In genomic region chr11:54353121-54353576, GRCm38 (mm10) we compare ENCODE assay signal across 13 mouse cellular contexts. TPM values are rescaled to one million over a fixed set of nuclear protein-coding genes. Genes with fewer than 3 reads are reported as not detected.
DNase-seq lines count a peak whose midpoint lies in the region; ATAC-seq and TF ChIP-seq lines count a peak whose summit lies in the region.
"Had no signal": no experiment of that assay in that cellular context is flagged by ENCODE, and none has a peak within 500 bp of the region (broad histone marks: within the 10 kb centered on the region; RNA-seq: fewer than 3 reads in every experiment).

No protein-coding gene starts in this region.

- H3K27ac ChIP-seq in heart, adult 2 months = peak overlapping the region; percentile 9; the same call in 1 of the 2 replicates
- H3K27ac ChIP-seq in midbrain, embryonic 12.5 days (replicated peaks) = peak overlapping the region; percentile 88
- no peak overlapping the region for H3K27ac ChIP-seq in intestine, postnatal 0 days (ENCODE audit: low read depth, low read length)
- H3K27ac ChIP-seq: heart, embryonic 13.5 days had no signal

- TF ChIP-seq CTCF in heart, adult 2 months (IDR thresholded peaks at IDR 0.05) = no peak
- no peak for TF ChIP-seq CTCF in intestine, postnatal 0 days (IDR thresholded peaks at IDR 0.05; ENCODE audit: low read depth)

- no peaks in the 10 kb centered on the region for H3K79me2 ChIP-seq in heart, adult 2 months (replicated peaks; ENCODE audit: control insufficient read depth, insufficient read depth, low read length)

- intact Hi-C loops in heart, adult 2 months (cut with DNase I) = loop anchor here (10.0 kb wide), 1 partner anchor 122 kb away; no protein-coding TSS in a partner anchor

- no peak for TF ChIP-seq EP300 in heart, adult 2 months (IDR thresholded peaks at IDR 0.05; ENCODE audit: insufficient read depth, low read depth, low read length)

- ATAC-seq in midbrain, embryonic 12.5 days (ENCODE audit: low FRiP score, low read depth) = peak; percentile 84
- ATAC-seq in megakaryocyte progenitor cell, adult 5-6 weeks (replicated peaks; ENCODE audit: poor library complexity) = no peak
- ATAC-seq in intestine, postnatal 0 days = no peak

- no peaks in the 10 kb centered on the region for H3K27me3 ChIP-seq in heart, adult 2 months (ENCODE audit: control insufficient read depth, insufficient read depth, low read length)
- no peaks in the 10 kb centered on the region for H3K27me3 ChIP-seq in midbrain, embryonic 12.5 days
- no peaks in the 10 kb centered on the region for H3K27me3 ChIP-seq in intestine, postnatal 0 days (replicated peaks; ENCODE audit: control insufficient read depth, insufficient read depth, low read length)
- H3K27me3 ChIP-seq: heart, embryonic 13.5 days had no signal

- no peak overlapping the region for H3K4me3 ChIP-seq in heart, adult 2 months
- H3K4me3 ChIP-seq in midbrain, embryonic 12.5 days = no peak overlapping the region
- H3K4me3 ChIP-seq in intestine, postnatal 0 days (ENCODE audit: low read depth, low read length) = no peak overlapping the region
- H3K4me3 ChIP-seq: heart, embryonic 13.5 days had no signal

- H3K9ac ChIP-seq in heart, adult 2 months (ENCODE audit: low read depth, low read length) = no peak overlapping the region
- no peak overlapping the region; the same call in 1 of the 2 replicates for H3K9ac ChIP-seq in midbrain, embryonic 12.5 days (replicated peaks)
- H3K9ac ChIP-seq in intestine, postnatal 0 days (ENCODE audit: low read depth, low read length) = no peak overlapping the region
- H3K9ac ChIP-seq: heart, embryonic 13.5 days had no signal

- no peaks in the 10 kb centered on the region for H3K36me3 ChIP-seq in heart, adult 2 months (ENCODE audit: control insufficient read depth, insufficient read depth, low read length)
- H3K36me3 ChIP-seq in midbrain, embryonic 12.5 days = 0 out of 2 replicates have a peak, but pooled peaks cover 8% of the 10 kb centered on the region
- no peaks in the 10 kb centered on the region for H3K36me3 ChIP-seq in intestine, postnatal 0 days (ENCODE audit: control insufficient read depth, insufficient read depth)
- H3K36me3 ChIP-seq: heart, embryonic 13.5 days had no signal

- no peaks in the 10 kb centered on the region for H3K4me1 ChIP-seq in heart, adult 2 months (ENCODE audit: control insufficient read depth, insufficient read depth, low read length)
- H3K4me1 ChIP-seq in midbrain, embryonic 12.5 days = peaks cover 22% of the 10 kb centered on the region
- H3K4me1 ChIP-seq in intestine, postnatal 0 days (replicated peaks; ENCODE audit: control insufficient read depth, insufficient read depth, low read length) = no peaks in the 10 kb centered on the region
- H3K4me1 ChIP-seq: heart, embryonic 13.5 days had no signal

- no peaks in the 10 kb centered on the region for H3K9me3 ChIP-seq in midbrain, embryonic 12.5 days
- H3K9me3 ChIP-seq in intestine, postnatal 0 days (ENCODE audit: control insufficient read depth) = no peaks in the 10 kb centered on the region

- H3K4me2 ChIP-seq in midbrain, embryonic 12.5 days (replicated peaks) = peak overlapping the region; percentile 39
- H3K4me2 ChIP-seq in intestine, postnatal 0 days (replicated peaks; ENCODE audit: low read depth) = no peak overlapping the region
- H3K4me2 ChIP-seq: heart, embryonic 13.5 days had no signal

- no peak for TF ChIP-seq POLR2A in heart, adult 2 months (IDR thresholded peaks at IDR 0.05; ENCODE audit: insufficient read depth, low read depth, low read length)

- no peak for DNase-seq in heart, adult 2 months
- no peak for DNase-seq in heart, adult 8-10 months (ENCODE audit: low spot score)
- peak; percentile 10 for DNase-seq in gastrocnemius, postnatal 10 days
- DNase-seq in urinary bladder, postnatal 36 days (ENCODE audit: low spot score in 2 of 2) = no peak
- DNase-seq in cerebellum, adult 11 months = no peak
- DNase-seq: kidney, adult 8-10 months had no signal

- WGBS in heart, adult 2 months = 57% methylated on average over 8 of the region's 8 CpGs
- 9% methylated on average over 8 of the region's 8 CpGs for WGBS in midbrain, embryonic 12.5 days
- WGBS in intestine, postnatal 0 days = 47% methylated on average over 8 of the region's 8 CpGs

RNA-seq across cellular contexts. Expression of gene Meikin, which starts 17.3 kb away (rescaled TPM):
- not detected for total RNA-seq in heart, adult 2 months (2021)
- polyA plus RNA-seq in heart, adult 2 months (2012; rRNA removed) = not detected in 2 replicates
- total RNA-seq in heart, adult 8-10 months (2022) = not detected
- not detected for total RNA-seq in gastrocnemius, postnatal 10 days (2021)
- not detected in 2 replicates for polyA plus RNA-seq in midbrain, embryonic 12.5 days (2016; fragmentation: Nextera tagmentation; extraction: Ambion mirVana)
- total RNA-seq in megakaryocyte progenitor cell, adult 5-6 weeks (2015) = not detected in 2 replicates
- total RNA-seq in megakaryocyte progenitor cell, adult 5-6 weeks (2017) = not detected in 2 replicates
- not detected in 2 replicates for polyA plus RNA-seq in intestine, postnatal 0 days (2015; fragmentation: Nextera tagmentation; extraction: Ambion mirVana)
- total RNA-seq: left cerebral cortex, postnatal 14 days had no signal
- polyA plus RNA-seq: C2C12; heart, embryonic 13.5 days; lung, embryonic 16.5 days had no signal

RNA-seq across cellular contexts. Expression of gene Acsl6, which starts 49.6 kb away (rescaled TPM):
- total RNA-seq in heart, adult 2 months (2021) = 1 to 10 TPM; 6.0 to 7.2 TPM
- 5.7 and 7.0 TPM in 2 replicates for polyA plus RNA-seq in heart, adult 2 months (2012; rRNA removed)
- total RNA-seq in heart, adult 8-10 months (2022) = 10 to 100 TPM; 10.1 to 17.7 (median 14.0) TPM
- total RNA-seq in gastrocnemius, postnatal 10 days (2021) = 10 to 100 TPM; 21.3 to 21.6 TPM
- polyA plus RNA-seq in midbrain, embryonic 12.5 days (2016; fragmentation: Nextera tagmentation; extraction: Ambion mirVana) = 27.1 and 27.6 TPM in 2 replicates
- 0.86 and 3.2 TPM in 2 replicates for total RNA-seq in megakaryocyte progenitor cell, adult 5-6 weeks (2015)
- total RNA-seq in megakaryocyte progenitor cell, adult 5-6 weeks (2017) = 1.2 and 3.5 TPM in 2 replicates
- 1.2 and 1.3 TPM in 2 replicates for polyA plus RNA-seq in intestine, postnatal 0 days (2015; fragmentation: Nextera tagmentation; extraction: Ambion mirVana)
